Mouse (Mus musculus): ENCODE data around the gene Irs1.
A peak's percentile ranks its signal among the peaks of the same experiment; 100 is the strongest.

Irs1 gene

GRCm38 (mm10) chr1:82253789-82254445, 37.3 kb downstream of the Irs1 start:
- DNase-seq (ENCODE audit: low spot score) = no peak

GRCm38 (mm10) chr1:82247221-82247951, 43.8 kb downstream of the Irs1 start:
- DNase-seq (ENCODE audit: low spot score) = no peak

GRCm38 (mm10) chr1:82245002-82245401, 46.2 kb downstream of the Irs1 start:
- no peak for DNase-seq (ENCODE audit: low spot score)

- DNase-seq (ENCODE audit: low spot score) = no peak
These were observed 47.9 kb downstream of the Irs1 start for GRCm38 (mm10) chr1:82243260-82243825.

- DNase-seq (ENCODE audit: low spot score) = no peak
These were observed 51.6 kb downstream of the Irs1 start for GRCm38 (mm10) chr1:82239409-82240201.

- DNase-seq (ENCODE audit: low spot score) = no peak
These were observed 53.0 kb downstream of the Irs1 start for GRCm38 (mm10) chr1:82238245-82238644.

GRCm38 (mm10) chr1:82235455-82236104, 55.6 kb downstream of the Irs1 start:
- DNase-seq (ENCODE audit: low spot score) = no peak

GRCm38 (mm10) chr1:82234616-82235015, 56.6 kb downstream of the Irs1 start:
- DNase-seq (ENCODE audit: low spot score) = no peak

- DNase-seq (ENCODE audit: low spot score) = no peak
These were observed 58.4 kb downstream of the Irs1 start, which contains the start of gene Gm9747 for GRCm38 (mm10) chr1:82232812-82233211. Gene Gm9747, plus strand, starts transcription at chr1:82233112.

GRCm38 (mm10) chr1:82228841-82229240, 62.4 kb downstream of the Irs1 start:
- no peak for DNase-seq (ENCODE audit: low spot score)

GRCm38 (mm10) chr1:82223042-82223795, 68.0 kb downstream of the Irs1 start:
- DNase-seq (ENCODE audit: low spot score) = no peak

GRCm38 (mm10) chr1:82221462-82221861, 69.8 kb downstream of the Irs1 start:
- DNase-seq (ENCODE audit: low spot score) = no peak

GRCm38 (mm10) chr1:82220673-82221396, 70.4 kb downstream of the Irs1 start:
- DNase-seq (ENCODE audit: low spot score) = peak; percentile 9

GRCm38 (mm10) chr1:82207511-82207910, 83.7 kb downstream of the Irs1 start:
- no peak for DNase-seq (ENCODE audit: low spot score)

- peak; percentile 24 for DNase-seq (ENCODE audit: low spot score)
These were observed 90.6 kb downstream of the Irs1 start for GRCm38 (mm10) chr1:82200636-82201035.

- no peak for DNase-seq (ENCODE audit: low spot score)
These were observed 91.3 kb downstream of the Irs1 start for GRCm38 (mm10) chr1:82199918-82200317.

- no peak for DNase-seq (ENCODE audit: low spot score)
These were observed 99.6 kb downstream of the Irs1 start for GRCm38 (mm10) chr1:82191579-82191978.

- peak; percentile 54 for DNase-seq (ENCODE audit: low spot score)
These were observed 101.7 kb downstream of the Irs1 start for GRCm38 (mm10) chr1:82189516-82189915.

GRCm38 (mm10) chr1:82188549-82189231, 102.5 kb downstream of the Irs1 start:
- DNase-seq (ENCODE audit: low spot score) = no peak

GRCm38 (mm10) chr1:82183913-82184442, 107.2 kb downstream of the Irs1 start:
- no peak for DNase-seq (ENCODE audit: low spot score)

All from ovary, postnatal 36 days (tissue).